8 mouse cellular contexts compared by ENCODE assay signal in the genomic region with DNA sequence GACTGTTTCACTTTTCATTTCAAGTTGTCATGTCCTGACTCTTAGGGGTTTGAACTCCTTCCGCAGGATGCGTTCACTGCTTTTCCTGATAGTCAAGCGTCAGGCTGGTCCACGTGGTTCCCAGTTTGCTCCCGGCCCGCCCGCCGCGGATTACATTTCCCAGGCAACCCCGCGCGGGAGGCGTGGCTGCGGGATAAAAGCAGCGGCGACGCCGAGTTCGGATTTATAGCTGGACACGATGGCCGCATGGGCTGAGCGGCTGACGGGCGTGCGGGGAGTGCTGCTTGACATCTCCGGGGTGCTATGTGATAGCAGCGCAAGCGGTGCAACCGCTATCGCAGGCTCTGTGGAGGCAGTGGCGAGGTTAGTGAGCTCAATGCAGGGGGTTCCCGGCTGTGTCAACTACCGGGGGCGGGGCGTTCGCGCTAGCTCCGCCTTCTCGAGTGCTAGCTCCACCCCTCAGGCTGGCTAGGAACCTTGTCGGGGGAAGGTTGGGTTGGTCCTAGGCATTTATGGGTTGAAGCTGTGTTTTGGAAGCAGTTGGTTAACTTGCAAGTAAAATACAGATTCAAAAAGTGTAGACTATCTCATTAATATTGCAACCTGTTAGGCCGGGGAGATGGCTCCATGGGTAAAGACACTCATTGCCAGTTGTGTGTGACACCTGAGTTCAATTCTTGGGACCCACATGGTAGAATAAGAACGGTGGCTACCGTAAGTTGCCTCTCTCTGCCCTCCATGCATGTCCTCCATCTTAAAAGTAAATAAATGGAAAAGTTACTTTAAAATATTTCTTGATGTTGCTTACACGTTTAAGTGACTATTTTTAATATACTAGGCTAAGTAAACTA. TPM values are rescaled to one million over a fixed set of nuclear protein-coding genes. Genes with fewer than 3 reads are reported as not detected.
DNase-seq lines count a peak whose midpoint lies in the region; ATAC-seq lines count a peak whose summit lies in the region.

A gene (plus strand): TSS at position 171 of the 851 bp plus-strand sequence.

- DNase-seq in urinary bladder, adult 18-20 months (ENCODE audit: low spot score in 2 of 2): peak; percentile 67 to 80
- no peak for DNase-seq in urinary bladder, postnatal 10 days (ENCODE audit: low spot score)
- peak; percentile 86 for DNase-seq in embryonic facial prominence, embryonic 11.5 days (ENCODE audit: low spot score)
- peak; percentile 69 for DNase-seq in kidney, adult 11 months
- peak; percentile 92 for DNase-seq in limb, embryonic 10.5 days (ENCODE audit: low spot score)
- DNase-seq in skeletal muscle tissue, adult 2 months (ENCODE audit: low read depth, low spot score): peak; percentile 68

- 7% methylated on average over 44 of the region's 44 CpGs for WGBS in embryonic facial prominence, embryonic 11.5 days
- WGBS in limb, embryonic 10.5 days: 7% methylated on average over 44 of the region's 44 CpGs
- WGBS in midbrain, embryonic 12.5 days: 8% methylated on average over 44 of the region's 44 CpGs

- H3K27me3 ChIP-seq in embryonic facial prominence, embryonic 11.5 days (ENCODE audit: control insufficient read depth, insufficient read depth, low read length): no peaks in the 10 kb centered on the region
- 0 out of 2 replicates have a peak, but pooled peaks cover 21% of the 10 kb centered on the region for H3K27me3 ChIP-seq in limb, embryonic 10.5 days (ENCODE audit: low read depth, poor library complexity, severe bottlenecking)
- H3K27me3 ChIP-seq in midbrain, embryonic 12.5 days: peaks cover 21% of the 10 kb centered on the region

- no peak within 1 kb of the TSS for H3K27ac ChIP-seq in embryonic facial prominence, embryonic 11.5 days (replicated peaks; ENCODE audit: low read depth, low read length)
- peak within 1 kb of the TSS; percentile 86 for H3K27ac ChIP-seq in limb, embryonic 10.5 days
- H3K27ac ChIP-seq in midbrain, embryonic 12.5 days (replicated peaks): 0 out of 2 replicates have a peak within 1 kb of the TSS, but pooled peaks have one; percentile 46

- H3K4me1 ChIP-seq in embryonic facial prominence, embryonic 11.5 days (ENCODE audit: control insufficient read depth, insufficient read depth, low read length): no peaks in the 10 kb centered on the region
- H3K4me1 ChIP-seq in limb, embryonic 10.5 days: peaks cover 39% of the 10 kb centered on the region
- H3K4me1 ChIP-seq in midbrain, embryonic 12.5 days: peaks cover 9% of the 10 kb centered on the region

- no peaks in the 10 kb centered on the region for H3K9me3 ChIP-seq in embryonic facial prominence, embryonic 11.5 days (replicated peaks; ENCODE audit: control insufficient read depth, low read length)
- no peaks in the 10 kb centered on the region for H3K9me3 ChIP-seq in limb, embryonic 10.5 days (replicated peaks)
- H3K9me3 ChIP-seq in midbrain, embryonic 12.5 days: no peaks in the 10 kb centered on the region

- H3K4me2 ChIP-seq in embryonic facial prominence, embryonic 11.5 days (ENCODE audit: low read depth, low read length): peak within 1 kb of the TSS; percentile 59
- peak within 1 kb of the TSS; percentile 75 for H3K4me2 ChIP-seq in midbrain, embryonic 12.5 days (replicated peaks)

- no peaks in the 10 kb centered on the region for H3K36me3 ChIP-seq in embryonic facial prominence, embryonic 11.5 days (replicated peaks; ENCODE audit: control insufficient read depth, insufficient read depth, low read depth, low read length)
- no peaks in the 10 kb centered on the region for H3K36me3 ChIP-seq in limb, embryonic 10.5 days
- H3K36me3 ChIP-seq in midbrain, embryonic 12.5 days: no peaks in the 10 kb centered on the region

- H3K4me3 ChIP-seq in embryonic facial prominence, embryonic 11.5 days (ENCODE audit: low read depth, low read length): peak within 1 kb of the TSS; percentile 50
- H3K4me3 ChIP-seq in limb, embryonic 10.5 days: peak within 1 kb of the TSS; percentile 67
- H3K4me3 ChIP-seq in midbrain, embryonic 12.5 days: peak within 1 kb of the TSS; percentile 57

- peak within 1 kb of the TSS; percentile 63 for H3K9ac ChIP-seq in embryonic facial prominence, embryonic 11.5 days (replicated peaks; ENCODE audit: low read length)
- H3K9ac ChIP-seq in midbrain, embryonic 12.5 days (replicated peaks): peak within 1 kb of the TSS; percentile 54

- ATAC-seq in embryonic facial prominence, embryonic 11.5 days (replicated peaks; ENCODE audit: insufficient number of reproducible peaks, low FRiP score, low TSS enrichment, low read depth): peak; percentile 83
- peak; percentile 93 for ATAC-seq in granulocyte monocyte progenitor cell, adult 5-6 weeks (replicated peaks; ENCODE audit: poor library complexity, severe bottlenecking)
- ATAC-seq in midbrain, embryonic 12.5 days (ENCODE audit: low FRiP score, low read depth): peak; percentile 89

RNA-seq across cellular contexts. Expression of the gene that starts here (rescaled TPM):
- polyA plus RNA-seq in embryonic facial prominence, embryonic 11.5 days (2014; fragmentation: Nextera tagmentation; extraction: Ambion mirVana): 15.5 and 16.3 TPM in 2 replicates
- 11.5 and 13.8 TPM in 2 replicates for total RNA-seq in granulocyte monocyte progenitor cell, adult 5-6 weeks (2014; fragmentation: Nextera tagmentation)
- 7.3 and 9.3 TPM in 2 replicates for total RNA-seq in granulocyte monocyte progenitor cell, adult 5-6 weeks (2017)
- 20.1 and 28.0 TPM in 2 replicates for polyA plus RNA-seq in limb, embryonic 10.5 days (2016; fragmentation: Nextera tagmentation; extraction: Ambion mirVana)
- 16.1 and 17.5 TPM in 2 replicates for polyA plus RNA-seq in midbrain, embryonic 12.5 days (2016; fragmentation: Nextera tagmentation; extraction: Ambion mirVana)
